Mouse (Mus musculus): ENCODE data around the gene Olfr1065. TPM values are rescaled to one million over a fixed set of nuclear protein-coding genes. Genes with fewer than 3 reads are reported as not detected.

Gene Olfr1065
- polyA plus RNA-seq, 1 experiment from 2014 or later: not detected

Other genes starting within 250 kb of the Olfr1065 start
- gene Olfr1045, start 247.6 kb downstream of the Olfr1065 start, polyA plus RNA-seq (2015; fragmentation: Nextera tagmentation; extraction: Ambion mirVana): not detected in 2 replicates
- not detected in 2 replicates for gene Olfr1046, start 231.3 kb downstream of the Olfr1065 start, polyA plus RNA-seq (2015; fragmentation: Nextera tagmentation; extraction: Ambion mirVana)
- not detected in 2 replicates for gene Olfr1047, start 219.2 kb downstream of the Olfr1065 start, polyA plus RNA-seq (2015; fragmentation: Nextera tagmentation; extraction: Ambion mirVana)
- gene Olfr1048, start 210.3 kb downstream of the Olfr1065 start, polyA plus RNA-seq (2015; fragmentation: Nextera tagmentation; extraction: Ambion mirVana): not detected in 2 replicates
- gene Olfr1049, start 192.3 kb downstream of the Olfr1065 start, polyA plus RNA-seq (2015; fragmentation: Nextera tagmentation; extraction: Ambion mirVana): not detected in 2 replicates
- not detected in 2 replicates for gene Olfr1051, start 171.5 kb downstream of the Olfr1065 start, polyA plus RNA-seq (2015; fragmentation: Nextera tagmentation; extraction: Ambion mirVana)
- not detected in 2 replicates for gene Olfr1052, start 158.1 kb downstream of the Olfr1065 start, polyA plus RNA-seq (2015; fragmentation: Nextera tagmentation; extraction: Ambion mirVana)
- gene Olfr1053, start 135.3 kb downstream of the Olfr1065 start, polyA plus RNA-seq (2015; fragmentation: Nextera tagmentation; extraction: Ambion mirVana): not detected in 2 replicates
- gene Olfr1054, start 115.2 kb downstream of the Olfr1065 start, polyA plus RNA-seq (2015; fragmentation: Nextera tagmentation; extraction: Ambion mirVana): not detected in 2 replicates
- gene Olfr1055, start 100.3 kb downstream of the Olfr1065 start, polyA plus RNA-seq (2015; fragmentation: Nextera tagmentation; extraction: Ambion mirVana): not detected in 2 replicates
- not detected in 2 replicates for gene Olfr1056, start 88.1 kb downstream of the Olfr1065 start, polyA plus RNA-seq (2015; fragmentation: Nextera tagmentation; extraction: Ambion mirVana)
- gene Olfr1057, start 72.2 kb downstream of the Olfr1065 start, polyA plus RNA-seq (2015; fragmentation: Nextera tagmentation; extraction: Ambion mirVana): not detected in 2 replicates
- not detected in 2 replicates for gene Olfr1058, start 62.0 kb downstream of the Olfr1065 start, polyA plus RNA-seq (2015; fragmentation: Nextera tagmentation; extraction: Ambion mirVana)
- not detected in 2 replicates for gene Olfr1061, start 36.5 kb downstream of the Olfr1065 start, polyA plus RNA-seq (2015; fragmentation: Nextera tagmentation; extraction: Ambion mirVana)
- gene Olfr1062, start 23.8 kb downstream of the Olfr1065 start, polyA plus RNA-seq (2015; fragmentation: Nextera tagmentation; extraction: Ambion mirVana): not detected in 2 replicates
- not detected in 2 replicates for gene Olfr1066, start 5.7 kb upstream of the Olfr1065 start, polyA plus RNA-seq (2015; fragmentation: Nextera tagmentation; extraction: Ambion mirVana)
- not detected in 2 replicates for gene Olfr228, start 36.8 kb upstream of the Olfr1065 start, polyA plus RNA-seq (2015; fragmentation: Nextera tagmentation; extraction: Ambion mirVana)
- not detected in 2 replicates for gene Olfr1076, start 57.9 kb upstream of the Olfr1065 start, polyA plus RNA-seq (2015; fragmentation: Nextera tagmentation; extraction: Ambion mirVana)
- gene Olfr1079, start 91.9 kb upstream of the Olfr1065 start, polyA plus RNA-seq (2015; fragmentation: Nextera tagmentation; extraction: Ambion mirVana): not detected in 2 replicates
- not detected in 2 replicates for gene Olfr1080, start 107.6 kb upstream of the Olfr1065 start, polyA plus RNA-seq (2015; fragmentation: Nextera tagmentation; extraction: Ambion mirVana)
- gene Olfr1082, start 148.4 kb upstream of the Olfr1065 start, polyA plus RNA-seq (2015; fragmentation: Nextera tagmentation; extraction: Ambion mirVana): not detected in 2 replicates
- gene Olfr1084, start 189.1 kb upstream of the Olfr1065 start, polyA plus RNA-seq (2015; fragmentation: Nextera tagmentation; extraction: Ambion mirVana): not detected in 2 replicates
- not detected in 2 replicates for gene Olfr1085, start 211.4 kb upstream of the Olfr1065 start, polyA plus RNA-seq (2015; fragmentation: Nextera tagmentation; extraction: Ambion mirVana)
- not detected in 2 replicates for gene Olfr1086, start 229.5 kb upstream of the Olfr1065 start, polyA plus RNA-seq (2015; fragmentation: Nextera tagmentation; extraction: Ambion mirVana)
- not detected in 2 replicates for gene Olfr1087, start 247.8 kb upstream of the Olfr1065 start, polyA plus RNA-seq (2015; fragmentation: Nextera tagmentation; extraction: Ambion mirVana)